Mouse (Mus musculus): ENCODE data around the gene Kbtbd13. TPM values are rescaled to one million over a fixed set of nuclear protein-coding genes. Genes with fewer than 3 reads are reported as not detected.
"Not testable (repeated sequence)": the region's sequence is repeated elsewhere in the genome, so short reads cannot be mapped to it uniquely, and the experiment has no call there.

The Kbtbd13 gene
- total RNA-seq, 1 experiment from 2014 or later, result not detected

GRCm38 (mm10) chr9:65360641-65361448 is 30.6 kb downstream of the Kbtbd13 start, which contains the start of gene Ubap1l:
Gene Ubap1l, plus strand, starts transcription at chr9:65361041.
- no peak for ATAC-seq (ENCODE audit: extremely low read depth, insufficient number of reproducible peaks, low FRiP score, poor library complexity, severe bottlenecking)

GRCm38 (mm10) chr9:65358956-65359480 is 32.4 kb downstream of the Kbtbd13 start:
- ATAC-seq (ENCODE audit: extremely low read depth, insufficient number of reproducible peaks, low FRiP score, poor library complexity, severe bottlenecking), result no peak

GRCm38 (mm10) chr9:65356971-65357370 is 34.5 kb downstream of the Kbtbd13 start:
- no peak for ATAC-seq (ENCODE audit: extremely low read depth, insufficient number of reproducible peaks, low FRiP score, poor library complexity, severe bottlenecking)

- ATAC-seq (ENCODE audit: extremely low read depth, insufficient number of reproducible peaks, low FRiP score, poor library complexity, severe bottlenecking), result no peak
Observed at GRCm38 (mm10) chr9:65356561-65356960, 34.9 kb downstream of the Kbtbd13 start.

GRCm38 (mm10) chr9:65353251-65353650 is 38.2 kb downstream of the Kbtbd13 start:
- no peak for ATAC-seq (ENCODE audit: extremely low read depth, insufficient number of reproducible peaks, low FRiP score, poor library complexity, severe bottlenecking)

- no peak for ATAC-seq (ENCODE audit: extremely low read depth, insufficient number of reproducible peaks, low FRiP score, poor library complexity, severe bottlenecking)
Observed at GRCm38 (mm10) chr9:65347112-65347850, 44.2 kb downstream of the Kbtbd13 start.

- peak; percentile 49 for ATAC-seq (ENCODE audit: extremely low read depth, insufficient number of reproducible peaks, low FRiP score, poor library complexity, severe bottlenecking)
Observed at GRCm38 (mm10) chr9:65346476-65347111, 44.9 kb downstream of the Kbtbd13 start.

- ATAC-seq (ENCODE audit: extremely low read depth, insufficient number of reproducible peaks, low FRiP score, poor library complexity, severe bottlenecking), result peak; percentile 89
Observed at GRCm38 (mm10) chr9:65345854-65346475, 45.5 kb downstream of the Kbtbd13 start, which contains the start of gene Pdcd7. Gene Pdcd7, plus strand, starts transcription at chr9:65346104.

- not testable (repeated sequence) for ATAC-seq (ENCODE audit: extremely low read depth, insufficient number of reproducible peaks, low FRiP score, poor library complexity, severe bottlenecking)
Observed at GRCm38 (mm10) chr9:65345439-65345838, 46.0 kb downstream of the Kbtbd13 start.

- no peak for ATAC-seq (ENCODE audit: extremely low read depth, insufficient number of reproducible peaks, low FRiP score, poor library complexity, severe bottlenecking)
Observed at GRCm38 (mm10) chr9:65340414-65340813, 51.0 kb downstream of the Kbtbd13 start.

- ATAC-seq (ENCODE audit: extremely low read depth, insufficient number of reproducible peaks, low FRiP score, poor library complexity, severe bottlenecking), result no peak
Observed at GRCm38 (mm10) chr9:65339146-65339545, 52.3 kb downstream of the Kbtbd13 start.

Other genes starting within 250 kb of the Kbtbd13 start
- 3.3 and 5.2 TPM in 2 replicates for gene Parp16, start 196.3 kb downstream of the Kbtbd13 start, total RNA-seq (2017)
- not detected in 2 replicates for gene Cilp, start 126.5 kb downstream of the Kbtbd13 start, total RNA-seq (2017)
- 42.4 and 50.0 TPM in 2 replicates for gene Clpx, start 97.4 kb downstream of the Kbtbd13 start, total RNA-seq (2017)
- gene Pdcd7, start 45.5 kb downstream of the Kbtbd13 start, total RNA-seq (2017), result 38.8 and 39.4 TPM in 2 replicates
- 2.4 TPM in 1 of 2 replicates, not detected in the other for gene Ubap1l, start 30.6 kb downstream of the Kbtbd13 start, total RNA-seq (2017)
- gene Rasl12, start 6.9 kb upstream of the Kbtbd13 start, total RNA-seq (2017), result not detected in 2 replicates
- gene Slc51b, start 31.3 kb upstream of the Kbtbd13 start, total RNA-seq (2017), result not detected in 2 replicates
- gene Mtfmt, start 44.1 kb upstream of the Kbtbd13 start, total RNA-seq (2017), result 15.5 and 17.3 TPM in 2 replicates
- gene Spg21, start 69.3 kb upstream of the Kbtbd13 start, total RNA-seq (2017), result 45.2 and 51.7 TPM in 2 replicates
- 0.93 TPM in 1 of 2 replicates, not detected in the other for gene Ankdd1a, start 128.5 kb upstream of the Kbtbd13 start, total RNA-seq (2017)
- 103 and 108 TPM in 2 replicates for gene Plekho2, start 188.4 kb upstream of the Kbtbd13 start, total RNA-seq (2017)
- not detected in 2 replicates for gene Pif1, start 195.5 kb upstream of the Kbtbd13 start, total RNA-seq (2017)
- gene Rbpms2, start 238.0 kb upstream of the Kbtbd13 start, total RNA-seq (2017), result 2.1 and 3.3 TPM in 2 replicates